Mouse (Mus musculus): ENCODE measurements around the gene Gm42688. TPM values are rescaled to one million over a fixed set of nuclear protein-coding genes. Genes with fewer than 3 reads are reported as not detected.

Gene Gm42688
- polyA plus RNA-seq, 2 experiments, result 0.76 to 2.4 TPM

DNA sequence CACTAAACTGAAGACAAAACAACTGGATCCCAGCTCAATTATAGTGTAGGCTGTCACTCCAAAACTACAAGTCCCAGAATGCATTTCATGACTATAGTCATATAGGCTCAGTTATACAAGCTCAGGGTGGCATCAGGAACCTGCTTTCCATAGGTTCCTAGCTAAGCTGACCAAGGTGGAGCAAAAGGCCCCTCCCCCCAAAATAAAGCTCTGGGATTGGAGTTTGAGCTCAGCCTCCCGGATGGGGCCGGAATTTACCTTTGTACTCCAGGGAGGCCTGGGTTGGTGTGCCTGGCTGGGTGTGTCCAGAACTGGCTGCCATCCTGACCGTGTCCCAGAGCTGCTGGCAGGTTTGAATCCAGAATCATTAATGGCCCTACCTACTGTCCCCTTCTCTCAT is 43.6 kb upstream of the Gm42688 start, which contains the start of gene Dqx1:
Dqx1 (plus strand) TSS at position 55 of the 400 bp plus-strand sequence.
- 82% methylated on average over 3 of the region's 3 CpGs for WGBS (ENCODE audit: insufficient replicate concordance)
- H3K36me3 ChIP-seq (replicated peaks; ENCODE audit: control insufficient read depth, insufficient read depth, low read depth), result peaks cover 23% of the 10 kb centered on the region
- H3K4me3 ChIP-seq (ENCODE audit: insufficient read depth in 1 of 2, low read depth in 2 of 2, low read length in 2 of 2), result peak within 1 kb of the TSS; percentile 33 to 39
- TF ChIP-seq CTCF (IDR thresholded peaks at IDR 0.05; ENCODE audit: low read depth) (no peak), EP300 (IDR thresholded peaks at IDR 0.05; ENCODE audit: low read depth) (no peak)
- peaks cover 2% of the 10 kb centered on the region; the same call in 1 of the 2 replicates for H3K27me3 ChIP-seq (ENCODE audit: control insufficient read depth, insufficient read depth, low read length)
- H3K4me2 ChIP-seq (ENCODE audit: low read depth), result peak within 1 kb of the TSS; percentile 45
- no peak within 1 kb of the TSS for H3K9ac ChIP-seq (replicated peaks)
- no peak within 1 kb of the TSS for H3K27ac ChIP-seq
- H3K9me3 ChIP-seq (ENCODE audit: control insufficient read depth, low read length), result no peaks in the 10 kb centered on the region
- peaks cover 10 to 16% of the 10 kb centered on the region in 2 experiments for H3K4me1 ChIP-seq (replicated peaks; ENCODE audit: control insufficient read depth in 2 of 2, insufficient read depth in 2 of 2, low read length in 1 of 2)
- DNase-seq (ENCODE audit: low read depth in 3 of 3, low spot score in 3 of 3) (peak in 2 of 3 experiments; percentile 43 to 46), ATAC-seq (ENCODE audit: insufficient read depth) (no peak)

DNA sequence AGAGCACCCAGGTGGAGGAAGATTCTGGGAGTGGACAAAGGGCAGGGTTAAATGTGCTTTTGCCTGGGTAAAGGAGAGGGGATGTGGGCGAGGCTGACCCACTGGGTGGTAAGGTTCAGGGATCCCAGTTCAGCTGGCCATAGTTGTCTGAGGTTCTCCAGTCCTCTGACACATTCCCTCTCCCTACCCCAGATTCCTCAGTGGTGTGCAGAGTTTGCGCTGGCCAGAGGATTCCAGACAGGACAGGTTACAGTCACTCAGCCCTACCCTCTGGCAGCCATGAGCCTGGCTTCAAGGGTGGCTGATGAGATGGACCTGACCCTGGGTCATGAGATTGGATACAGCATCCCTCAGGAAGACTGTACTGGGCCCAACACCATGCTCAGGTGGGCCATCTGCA is 42.7 kb upstream of the Gm42688 start:
- Histone ChIP-seq H3K4me1 (replicated peaks; ENCODE audit: control insufficient read depth in 2 of 2, insufficient read depth in 2 of 2, low read length in 1 of 2) (peaks cover 7 to 11% of the 10 kb centered on the region in 2 experiments), H3K4me3 (ENCODE audit: insufficient read depth in 1 of 2, low read depth in 2 of 2, low read length in 2 of 2) (peak overlapping the region; percentile 33 to 39; a peak in 2 of 4 replicates), H3K36me3 (replicated peaks; ENCODE audit: control insufficient read depth, insufficient read depth, low read depth) (peaks cover 23% of the 10 kb centered on the region), H3K9ac (replicated peaks) (no peak overlapping the region), H3K27ac (no peak overlapping the region), H3K27me3 (ENCODE audit: control insufficient read depth, insufficient read depth, low read length) (peaks cover 11% of the 10 kb centered on the region), H3K9me3 (ENCODE audit: control insufficient read depth, low read length) (no peaks in the 10 kb centered on the region), H3K4me2 (ENCODE audit: low read depth) (peak overlapping the region; percentile 45)
- WGBS (ENCODE audit: insufficient replicate concordance), result 81% methylated on average over 2 of the region's 2 CpGs
- ATAC-seq (ENCODE audit: insufficient read depth) (no peak), DNase-seq (ENCODE audit: low read depth in 3 of 3, low spot score in 3 of 3) (no peak)
- TF ChIP-seq EP300 (IDR thresholded peaks at IDR 0.05; ENCODE audit: low read depth) (no peak), CTCF (IDR thresholded peaks at IDR 0.05; ENCODE audit: low read depth) (no peak)

DNA sequence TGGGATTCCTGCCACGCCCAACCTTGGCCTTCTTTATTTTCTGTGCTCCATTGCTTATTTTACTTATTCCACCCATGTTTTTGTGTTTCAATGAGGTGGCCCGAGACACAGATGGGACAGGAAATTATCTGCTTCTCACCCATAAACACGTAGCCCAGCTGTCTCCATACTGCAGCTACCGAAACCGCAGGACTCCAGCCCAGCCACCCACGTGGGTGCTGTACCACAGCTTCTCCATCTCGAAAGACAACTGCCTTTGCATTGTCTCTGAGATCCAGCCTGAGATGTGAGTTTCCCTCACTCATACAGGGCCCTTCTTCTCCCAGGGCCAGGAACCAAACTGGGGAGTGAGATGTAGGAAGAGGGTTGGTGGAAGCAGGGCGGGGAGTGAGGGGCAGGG is 35.4 kb upstream of the Gm42688 start:
- Histone ChIP-seq H3K36me3 (replicated peaks; ENCODE audit: control insufficient read depth, insufficient read depth, low read depth) (no peaks in the 10 kb centered on the region), H3K4me3 (ENCODE audit: insufficient read depth in 1 of 2, low read depth in 2 of 2, low read length in 2 of 2) (no peak overlapping the region), H3K4me1 (replicated peaks; ENCODE audit: control insufficient read depth in 2 of 2, insufficient read depth in 2 of 2, low read length in 1 of 2) (no peaks in the 10 kb centered on the region), H3K9me3 (ENCODE audit: control insufficient read depth, low read length) (no peaks in the 10 kb centered on the region), H3K27ac (no peak overlapping the region), H3K4me2 (ENCODE audit: low read depth) (no peak overlapping the region), H3K9ac (replicated peaks) (no peak overlapping the region), H3K27me3 (ENCODE audit: control insufficient read depth, insufficient read depth, low read length) (peaks cover 84% of the 10 kb centered on the region)
- no peak for ATAC-seq (ENCODE audit: insufficient read depth)
- DNase-seq (ENCODE audit: low read depth in 3 of 3, low spot score in 3 of 3), result no peak
- 29% methylated on average over 8 of the region's 8 CpGs for WGBS (ENCODE audit: insufficient replicate concordance)
- TF ChIP-seq EP300 (IDR thresholded peaks at IDR 0.05; ENCODE audit: low read depth), result no peak
- TF ChIP-seq CTCF (IDR thresholded peaks at IDR 0.05; ENCODE audit: low read depth), result no peak

DNA sequence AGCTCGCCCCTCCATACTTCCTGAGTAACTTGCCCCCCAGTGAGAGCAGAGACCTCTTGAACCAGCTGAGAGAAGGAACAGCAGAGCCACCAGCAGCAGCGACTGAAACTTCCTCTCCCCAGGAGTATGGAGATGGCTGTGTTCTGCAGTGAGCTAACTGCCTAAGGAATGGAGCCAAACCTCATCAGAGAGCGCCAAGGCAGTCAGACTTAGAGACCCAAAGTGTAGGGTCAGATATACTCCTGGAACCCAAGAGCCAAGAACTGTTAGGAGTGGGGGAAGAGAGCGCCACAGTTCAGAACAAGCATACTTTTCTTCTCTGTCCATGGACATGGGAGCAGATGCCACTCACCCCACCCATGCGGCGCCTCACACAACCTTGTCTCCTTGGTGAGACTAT is 35.0 kb upstream of the Gm42688 start:
- ATAC-seq (ENCODE audit: insufficient read depth) (no peak), DNase-seq (ENCODE audit: low read depth in 3 of 3, low spot score in 3 of 3) (no peak)
- no peaks in the 10 kb centered on the region for H3K4me1 ChIP-seq (replicated peaks; ENCODE audit: control insufficient read depth in 2 of 2, insufficient read depth in 2 of 2, low read length in 1 of 2)
- no peak overlapping the region for H3K9ac ChIP-seq (replicated peaks)
- no peaks in the 10 kb centered on the region for H3K36me3 ChIP-seq (replicated peaks; ENCODE audit: control insufficient read depth, insufficient read depth, low read depth)
- H3K9me3 ChIP-seq (ENCODE audit: control insufficient read depth, low read length), result no peaks in the 10 kb centered on the region
- TF ChIP-seq CTCF (IDR thresholded peaks at IDR 0.05; ENCODE audit: low read depth), result no peak
- no peak for TF ChIP-seq EP300 (IDR thresholded peaks at IDR 0.05; ENCODE audit: low read depth)
- H3K4me3 ChIP-seq (ENCODE audit: insufficient read depth in 1 of 2, low read depth in 2 of 2, low read length in 2 of 2), result no peak overlapping the region
- no peak overlapping the region for H3K27ac ChIP-seq
- no peak overlapping the region for H3K4me2 ChIP-seq (ENCODE audit: low read depth)
- 27% methylated on average over 6 of the region's 6 CpGs for WGBS (ENCODE audit: insufficient replicate concordance)
- H3K27me3 ChIP-seq (ENCODE audit: control insufficient read depth, insufficient read depth, low read length), result peaks cover 88% of the 10 kb centered on the region

DNA sequence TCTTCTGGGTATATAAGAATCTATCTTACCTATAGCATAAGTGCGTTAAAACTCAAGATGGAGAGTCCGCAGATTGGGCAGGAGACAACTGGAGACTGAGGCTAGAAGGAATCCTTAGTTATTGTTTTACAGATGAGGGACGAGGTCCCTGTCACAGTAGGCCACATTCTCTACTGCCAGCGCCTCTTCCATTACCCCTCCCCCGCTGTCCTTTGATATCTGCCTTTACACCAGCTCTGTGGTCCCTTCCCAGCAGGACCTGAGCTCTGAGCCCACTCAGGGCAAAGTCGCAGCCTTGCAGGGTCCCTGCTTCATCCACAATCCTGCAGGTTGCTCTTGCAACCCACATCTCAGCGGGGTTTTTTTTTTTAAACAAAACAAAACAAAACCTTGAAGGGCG is 33.2 kb upstream of the Gm42688 start:
- Histone ChIP-seq H3K9ac (replicated peaks) (no peak overlapping the region), H3K4me1 (replicated peaks; ENCODE audit: control insufficient read depth in 2 of 2, insufficient read depth in 2 of 2, low read length in 1 of 2) (no peaks in the 10 kb centered on the region), H3K27ac (no peak overlapping the region), H3K4me3 (ENCODE audit: insufficient read depth in 1 of 2, low read depth in 2 of 2, low read length in 2 of 2) (peak overlapping the region in 1 of 2 experiments; percentile 16; a peak in 2 of 4 replicates), H3K9me3 (ENCODE audit: control insufficient read depth, low read length) (no peaks in the 10 kb centered on the region), H3K27me3 (ENCODE audit: control insufficient read depth, insufficient read depth, low read length) (peaks cover 99% of the 10 kb centered on the region), H3K36me3 (replicated peaks; ENCODE audit: control insufficient read depth, insufficient read depth, low read depth) (no peaks in the 10 kb centered on the region), H3K4me2 (ENCODE audit: low read depth) (peak overlapping the region; percentile 31)
- no peak for DNase-seq (ENCODE audit: low read depth in 3 of 3, low spot score in 3 of 3)
- WGBS (ENCODE audit: insufficient replicate concordance), result 15% methylated on average over 8 of the region's 8 CpGs
- TF ChIP-seq CTCF (IDR thresholded peaks at IDR 0.05; ENCODE audit: low read depth) (no peak), EP300 (IDR thresholded peaks at IDR 0.05; ENCODE audit: low read depth) (no peak)
- ATAC-seq (ENCODE audit: insufficient read depth), result no peak

Data from liver, embryonic 14.5 days (tissue).